Mouse (Mus musculus) Patski (cell line): ENCODE data around the gene Gm11437. TPM values are rescaled to one million over a fixed set of nuclear protein-coding genes. Genes with fewer than 3 reads are reported as not detected.

Experiments
- ATAC-seq: fragments of 100-300 bp; one replicate; pipeline ENCODE4 v1.8.0; 2021
- CTCF ChIA-PET: fragments of 350-600 bp; sonication (Branson Sonifier 250); formaldehyde crosslinking; loops from one replicate; lab custom pipeline; 2022; ENCODE audit warnings: inconsistent platforms; lab: Charles Lee
- POLR2A ChIA-PET: fragments of 350-600 bp; sonication (Branson Sonifier 250); formaldehyde crosslinking; loops from one replicate; lab custom pipeline; 2022; ENCODE audit warnings: antibody characterized with exemption, inconsistent platforms; lab: Charles Lee
- DNase-seq: peaks from one replicate; pipeline ENCODE4 v3.0.0-alpha.2; 2011; ENCODE audit warnings: low read depth, low spot score
- H3K27me3 ChIP-seq: fragments of 371-371 bp; one replicate; pipeline ENCODE4 v1.5.1; 2021
- CTCF ChIP-seq: fragments of 100-300 bp; IDR thresholded peaks from one replicate; pipeline ENCODE4 v1.5.1; 2021
- in situ Hi-C: fragments of 300-500 bp; cut with MboI; formaldehyde crosslinking; loops from 3 replicates; pipeline ENCODE4 v1.11.1; 2018; ENCODE audit warnings: low pct_unique_long_range_greater_than_20kb, mixed read lengths
- polyA plus RNA-seq: library from polyadenylated mRNA; unstranded; gene quantifications from one replicate; pipeline ENCODE4 v1.2.3, GENCODE M21; 2021

The Gm11437 gene
- polyA plus RNA-seq, 1 experiment from 2014 or later: not detected

GRCm38 (mm10) chr11:84116221-84116620 is 51.1 kb downstream of the Gm11437 start:
- ChIA-PET CTCF (no interaction called here), POLR2A (no interaction called here)
- ATAC-seq (no peak), DNase-seq (no peak)
- H3K27me3 ChIP-seq: no peaks in the 10 kb centered on the region
- in situ Hi-C loops: no loop called here
- peak; percentile 65 for TF ChIP-seq CTCF

DNA sequence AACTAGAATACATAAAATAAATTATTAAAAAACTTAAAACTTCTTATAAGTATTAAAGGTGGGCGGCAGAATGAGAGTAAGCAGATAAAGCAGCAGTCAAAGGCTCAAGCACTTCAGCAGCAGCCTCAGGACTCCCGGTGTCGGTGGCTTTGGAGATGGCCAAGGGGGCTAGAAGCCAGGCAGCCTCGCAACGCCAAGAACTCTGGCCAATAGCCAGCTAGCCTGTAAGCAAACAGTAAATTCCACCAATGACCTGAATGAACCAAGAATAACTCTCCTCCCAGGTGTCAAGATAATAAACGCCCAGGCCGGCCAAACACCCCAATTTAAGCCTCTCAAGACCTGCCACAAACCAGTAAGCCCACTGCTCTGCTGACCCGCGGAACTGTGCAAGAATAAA is 51.6 kb downstream of the Gm11437 start:
- TF ChIP-seq CTCF: no peak
- CTCF ChIA-PET: no interaction called here
- DNase-seq: no peak

DNA sequence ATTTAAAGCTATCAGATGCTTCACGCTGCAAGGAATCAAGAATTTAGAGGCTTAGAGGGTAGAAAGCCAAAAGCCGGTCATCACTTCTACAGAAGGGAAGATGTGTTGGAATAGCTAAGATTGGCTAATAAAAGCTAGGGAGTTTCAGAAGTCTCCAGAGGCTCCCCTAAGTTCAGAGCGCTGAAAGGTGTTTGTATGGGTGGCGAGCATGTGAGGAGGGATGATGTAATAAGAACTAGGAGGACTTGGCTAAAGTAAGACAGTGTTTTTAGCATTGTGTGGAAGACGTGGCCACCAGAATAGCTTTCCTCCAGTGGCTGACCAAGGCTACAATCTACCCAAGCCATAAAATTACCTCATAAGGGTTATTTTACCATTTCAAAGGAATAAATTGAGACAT is 53.7 kb downstream of the Gm11437 start:
- no peak for TF ChIP-seq CTCF
- no peaks in the 10 kb centered on the region for H3K27me3 ChIP-seq
- no peak for ATAC-seq
- in situ Hi-C loops: no loop called here
- POLR2A ChIA-PET: no interaction called here
- DNase-seq: no peak
- CTCF ChIA-PET: interaction anchor here (0.9 to 1.6 kb wide), 5 partner anchors 12 to 136 kb away, joined by 3 to 5 read pairs (median 3); no protein-coding TSS in a partner anchor

More for the DNA sequence above, 51.6 kb downstream of the Gm11437 start:
- POLR2A ChIA-PET: no interaction called here
- H3K27me3 ChIP-seq: no peaks in the 10 kb centered on the region
- no peak for ATAC-seq
- in situ Hi-C loops: no loop called here

- no peak for TF ChIP-seq CTCF
- CTCF ChIA-PET: no interaction called here
- in situ Hi-C loops: no loop called here
- DNase-seq (no peak), ATAC-seq (no peak)
- H3K27me3 ChIP-seq: no peaks in the 10 kb centered on the region
- POLR2A ChIA-PET: no interaction called here
Measured at GRCm38 (mm10) chr11:84107137-84107536, 60.1 kb downstream of the Gm11437 start.

DNA sequence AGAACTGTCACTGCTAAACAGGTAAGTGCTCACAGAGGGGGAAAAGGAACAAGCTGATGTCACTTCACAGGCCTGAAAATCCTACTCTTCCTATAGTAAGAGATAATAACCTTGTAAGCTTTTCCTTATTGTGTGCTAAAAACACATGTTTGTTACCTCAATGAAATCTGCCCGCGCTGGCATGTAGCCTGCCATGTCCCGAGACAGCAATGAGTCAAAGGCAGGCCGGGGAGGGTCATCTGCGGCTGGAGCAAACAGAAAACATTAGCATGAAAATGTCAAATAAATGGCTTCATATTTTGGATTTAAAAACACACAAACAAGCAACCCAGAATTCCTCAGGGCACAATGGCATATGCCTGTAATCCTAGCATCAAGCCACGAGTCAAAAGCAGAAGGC is 63.2 kb downstream of the Gm11437 start:
- CTCF ChIA-PET: no interaction called here
- POLR2A ChIA-PET: no interaction called here
- no peak for TF ChIP-seq CTCF
- DNase-seq: no peak
- in situ Hi-C loops: no loop called here
- no peak for ATAC-seq
- no peaks in the 10 kb centered on the region for H3K27me3 ChIP-seq

- CTCF ChIA-PET: interaction anchor here (1.3 to 2.2 kb wide), 2 partner anchors 9 to 12 kb away, joined by 4 to 5 read pairs; no protein-coding TSS in a partner anchor
- POLR2A ChIA-PET: interaction anchor here (1.8 kb wide), 1 partner anchor 17 kb away, joined by 6 read pairs; no protein-coding TSS in a partner anchor
- no peak for TF ChIP-seq CTCF
- DNase-seq: peak; percentile 79
- in situ Hi-C loops: no loop called here
- peak; percentile 57 for ATAC-seq
- H3K27me3 ChIP-seq: no peaks in the 10 kb centered on the region
Measured at GRCm38 (mm10) chr11:84101182-84101581, 66.1 kb downstream of the Gm11437 start.

Other genes with a start within 250 kb of the Gm11437 start
- gene Ddx52, start 225.4 kb downstream of the Gm11437 start, polyA plus RNA-seq: 43.0 TPM
- gene Synrg, start 203.0 kb downstream of the Gm11437 start, polyA plus RNA-seq: 34.3 TPM
- 34.8 TPM for gene Dusp14, start 98.2 kb downstream of the Gm11437 start, polyA plus RNA-seq
- gene Tada2a, start 37.9 kb downstream of the Gm11437 start, polyA plus RNA-seq: 22.9 TPM
- gene Acaca, start 37.8 kb downstream of the Gm11437 start, polyA plus RNA-seq: 29.4 TPM